Mouse (Mus musculus) liver, embryonic 16.5 days (tissue): ENCODE data around the gene Rsc1a1. TPM values are rescaled to one million over a fixed set of nuclear protein-coding genes. Genes with fewer than 3 reads are reported as not detected.
A peak's percentile ranks its signal among the peaks of the same experiment; 100 is the strongest.

ENCODE experiments used
- ATAC-seq: fragments of 200-750 bp; cut with Nextera tagmentation; 2 replicates; pipeline ENCODE4 v1.8.0; 2017; ENCODE audit warnings: low read depth, mild to moderate bottlenecking, moderate number of reproducible peaks, moderate library complexity
- H3K27ac ChIP-seq: fragments of 300-500 bp; sonication (generic); 2 replicates; pipeline ENCODE4 v1.5.1; 2014; ENCODE audit warnings: mild to moderate bottlenecking, low read length
- H3K27me3 ChIP-seq: fragments of 300-500 bp; sonication (generic); 2 replicates; pipeline ENCODE4 v1.6.1; 2014; ENCODE audit warnings: low read depth, low read length, mixed read lengths; ENCODE audit not compliant: control insufficient read depth, insufficient read depth
- H3K36me3 ChIP-seq: fragments of 300-500 bp; sonication (generic); 2 replicates; pipeline ENCODE4 v1.6.1; 2014; ENCODE audit warnings: mild to moderate bottlenecking; ENCODE audit not compliant: control insufficient read depth, insufficient read depth
- H3K4me1 ChIP-seq: fragments of 300-500 bp; sonication (generic); 2 replicates; pipeline ENCODE4 v1.6.1; 2014; ENCODE audit warnings: low read depth, low read length, mixed read lengths; ENCODE audit not compliant: control insufficient read depth
- H3K4me2 ChIP-seq: fragments of 300-500 bp; sonication (generic); 2 replicates; pipeline ENCODE4 v1.6.1; 2014; ENCODE audit warnings: low read depth, low read length, mixed read lengths
- H3K4me3 ChIP-seq: fragments of 300-500 bp; sonication (generic); 2 replicates; pipeline ENCODE4 v1.5.1; 2014; ENCODE audit warnings: low read depth, mild to moderate bottlenecking, low read length
- H3K9ac ChIP-seq: fragments of 300-500 bp; sonication (generic); 2 replicates; pipeline ENCODE4 v1.6.1; 2014; ENCODE audit warnings: low read depth, low read length
- H3K9me3 ChIP-seq: fragments of 300-500 bp; sonication (generic); replicated peaks from 2 replicates; pipeline ENCODE4 v1.6.1; 2016; ENCODE audit warnings: low read length; ENCODE audit not compliant: control insufficient read depth
- WGBS: fragments of 180-500 bp; shearing (Covaris S2); extraction: QIAGEN DNeasy Blood & Tissue Kit; methylation state at CpG from one replicate; pipeline ENCODE4 v1.1.7; 2014; ENCODE audit not compliant: insufficient replicate concordance; 5-methylcytosine and 5-hydroxymethylcytosine counted together
- polyA plus RNA-seq: library from polyadenylated mRNA; unstranded; fragments of >200 nt; fragmentation: Nextera tagmentation; extraction: Ambion mirVana; gene quantifications from 2 replicates; pipeline ENCODE4 v1.2.1, GENCODE M21; 2015

Gene Rsc1a1
- polyA plus RNA-seq, 1 experiment from 2014 or later = not detected

GRCm38 (mm10) chr4:141682706-141683230 lies 2.6 kb downstream of the Rsc1a1 start:
- ATAC-seq = no peak
- 79% methylated on average over 12 of the region's 12 CpGs for WGBS
- no peak overlapping the region for H3K4me2 ChIP-seq
- H3K9ac ChIP-seq = no peak overlapping the region
- no peak overlapping the region for H3K27ac ChIP-seq
- H3K4me3 ChIP-seq = no peak overlapping the region
- peaks cover 2% of the 10 kb centered on the region; the same call in 1 of the 2 replicates for H3K4me1 ChIP-seq
- no peaks in the 10 kb centered on the region for H3K27me3 ChIP-seq
- peaks cover 32% of the 10 kb centered on the region for H3K36me3 ChIP-seq
- H3K9me3 ChIP-seq = no peaks in the 10 kb centered on the region

DNA sequence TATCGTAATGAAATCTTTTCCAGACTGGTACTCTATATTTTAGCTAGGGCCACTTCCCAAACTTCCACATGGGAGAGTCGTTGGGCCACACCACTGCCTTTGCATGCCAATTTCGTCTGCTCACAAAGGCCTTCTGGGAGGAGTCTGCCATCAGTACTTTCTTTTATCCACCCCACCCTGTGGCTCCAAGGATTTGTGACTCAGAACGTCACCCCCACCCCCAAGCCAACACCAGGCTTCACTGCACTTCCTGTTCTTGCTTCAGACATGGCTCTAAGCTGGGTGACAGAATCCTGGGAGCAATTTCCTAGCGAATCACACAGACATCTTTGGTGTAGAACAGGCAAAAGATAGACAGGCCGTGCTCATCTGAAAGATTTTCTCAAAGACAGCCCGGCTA lies 3.6 kb downstream of the Rsc1a1 start:
- H3K4me3 ChIP-seq = no peak overlapping the region
- peaks cover 2% of the 10 kb centered on the region; the same call in 1 of the 2 replicates for H3K4me1 ChIP-seq
- H3K4me2 ChIP-seq = no peak overlapping the region
- H3K27me3 ChIP-seq = no peaks in the 10 kb centered on the region
- H3K27ac ChIP-seq = no peak overlapping the region
- 61% methylated on average over 7 of the region's 7 CpGs for WGBS
- no peaks in the 10 kb centered on the region for H3K9me3 ChIP-seq
- no peak overlapping the region for H3K9ac ChIP-seq
- peaks cover 28% of the 10 kb centered on the region for H3K36me3 ChIP-seq
- no peak for ATAC-seq

DNA sequence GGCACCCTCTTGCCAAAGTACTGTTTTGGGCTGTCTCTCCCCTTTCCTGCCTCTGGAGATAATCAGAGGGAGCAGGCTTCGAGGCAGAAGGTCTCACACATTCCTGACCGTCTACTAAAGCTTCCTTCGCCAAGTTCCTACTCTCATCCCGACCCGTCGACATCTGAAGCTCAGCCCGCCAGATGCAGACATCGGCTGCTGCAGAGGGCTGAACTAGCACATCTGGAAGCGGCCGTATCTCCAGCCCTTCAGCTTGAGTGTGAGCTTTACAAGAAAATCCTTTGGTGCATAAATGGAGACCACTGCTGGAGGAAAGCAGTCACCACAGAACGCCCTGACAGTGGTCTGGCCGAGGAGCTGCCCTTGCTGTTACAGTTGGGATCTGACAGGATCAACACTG lies 4.5 kb downstream of the Rsc1a1 start:
- Histone ChIP-seq H3K9ac (no peak overlapping the region), H3K27me3 (no peaks in the 10 kb centered on the region), H3K4me2 (no peak overlapping the region), H3K4me3 (no peak overlapping the region), H3K9me3 (no peaks in the 10 kb centered on the region), H3K27ac (no peak overlapping the region), H3K36me3 (peaks cover 24% of the 10 kb centered on the region), H3K4me1 (peaks cover 2% of the 10 kb centered on the region; the same call in 1 of the 2 replicates)
- WGBS = 77% methylated on average over 12 of the region's 12 CpGs
- ATAC-seq = no peak

DNA sequence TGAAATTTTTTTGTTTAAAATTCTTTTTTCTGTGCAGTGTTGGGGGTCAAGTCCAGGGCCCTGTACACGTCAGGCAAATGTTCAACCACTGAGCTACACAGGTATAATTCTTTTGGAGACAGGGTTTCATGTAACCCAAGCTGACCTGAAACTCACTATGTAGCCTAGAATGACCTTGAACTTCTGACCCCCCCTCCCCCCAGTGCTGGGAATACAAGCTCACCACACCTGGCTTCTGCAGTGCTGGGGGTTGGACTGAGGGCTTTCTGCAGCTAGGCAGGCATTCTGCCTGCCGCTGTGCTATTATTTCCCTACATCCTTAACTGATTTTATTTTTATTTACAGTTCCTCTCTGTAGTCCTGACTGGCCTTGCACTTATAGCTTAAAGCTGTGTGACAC lies 6.4 kb downstream of the Rsc1a1 start:
- no peak overlapping the region for H3K9ac ChIP-seq
- H3K9me3 ChIP-seq = no peaks in the 10 kb centered on the region
- WGBS = 75% methylated on average over 2 of the region's 2 CpGs
- peaks cover 2% of the 10 kb centered on the region; the same call in 1 of the 2 replicates for H3K4me1 ChIP-seq
- no peak for ATAC-seq
- H3K27ac ChIP-seq = no peak overlapping the region
- H3K4me3 ChIP-seq = no peak overlapping the region
- H3K4me2 ChIP-seq = no peak overlapping the region
- H3K36me3 ChIP-seq = peaks cover 10% of the 10 kb centered on the region
- H3K27me3 ChIP-seq = no peaks in the 10 kb centered on the region

DNA sequence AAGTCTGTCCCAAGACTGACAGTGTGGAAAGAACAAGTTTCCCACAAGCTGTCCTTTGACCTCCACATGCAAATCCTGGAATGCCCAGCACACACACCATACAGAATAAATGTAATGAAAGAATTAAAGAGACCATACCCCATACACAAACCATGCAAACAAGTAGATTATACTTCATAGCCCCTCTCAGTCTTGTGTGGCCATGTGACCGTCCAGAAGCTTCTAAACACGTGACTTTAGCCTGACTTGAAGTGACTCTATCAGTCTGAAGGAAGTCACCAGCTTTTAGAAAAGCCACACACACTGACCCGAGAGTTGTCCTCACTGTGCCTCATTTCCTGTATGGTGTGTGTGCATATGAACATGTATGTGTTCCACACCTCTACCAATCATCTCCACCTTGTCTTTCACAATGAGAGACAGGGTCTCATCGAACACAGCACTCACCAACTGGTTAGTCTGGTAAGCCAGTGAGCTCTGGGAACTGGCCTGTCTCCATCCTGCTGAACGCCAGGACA lies 8.9 kb downstream of the Rsc1a1 start:
- Histone ChIP-seq H3K4me1 (no peaks in the 10 kb centered on the region), H3K9ac (no peak overlapping the region), H3K4me3 (no peak overlapping the region), H3K4me2 (no peak overlapping the region), H3K36me3 (no peaks in the 10 kb centered on the region), H3K9me3 (no peaks in the 10 kb centered on the region), H3K27me3 (no peaks in the 10 kb centered on the region), H3K27ac (no peak overlapping the region)
- no peak for ATAC-seq
- WGBS = 50% methylated on average over 5 of the region's 5 CpGs

DNA sequence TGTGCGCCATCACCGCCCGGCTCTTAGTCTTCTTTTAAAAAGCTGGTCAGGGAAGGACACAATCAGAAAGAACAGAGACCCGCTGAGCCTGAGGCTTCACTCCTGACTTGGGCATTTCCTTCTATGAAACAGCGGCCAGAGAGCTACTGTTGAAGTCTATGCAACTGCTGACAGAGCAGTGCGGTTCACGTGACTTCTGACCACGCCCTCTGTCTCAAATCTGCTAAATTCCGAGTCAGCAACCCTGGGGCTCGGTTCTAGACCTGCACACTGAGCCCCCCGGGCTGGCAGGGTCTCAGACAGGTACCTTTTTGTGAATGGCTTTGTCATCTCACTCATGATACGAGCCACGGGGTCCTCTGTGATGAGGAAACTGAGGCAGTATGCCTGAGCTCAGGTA lies 13.1 kb downstream of the Rsc1a1 start:
- no peak for ATAC-seq
- H3K27me3 ChIP-seq = no peaks in the 10 kb centered on the region
- no peaks in the 10 kb centered on the region for H3K4me1 ChIP-seq
- H3K27ac ChIP-seq = no peak overlapping the region
- H3K9ac ChIP-seq = no peak overlapping the region
- no peak overlapping the region for H3K4me3 ChIP-seq
- no peak overlapping the region for H3K4me2 ChIP-seq
- H3K9me3 ChIP-seq = no peaks in the 10 kb centered on the region
- no peaks in the 10 kb centered on the region for H3K36me3 ChIP-seq
- WGBS = 63% methylated on average over 13 of the region's 13 CpGs

DNA sequence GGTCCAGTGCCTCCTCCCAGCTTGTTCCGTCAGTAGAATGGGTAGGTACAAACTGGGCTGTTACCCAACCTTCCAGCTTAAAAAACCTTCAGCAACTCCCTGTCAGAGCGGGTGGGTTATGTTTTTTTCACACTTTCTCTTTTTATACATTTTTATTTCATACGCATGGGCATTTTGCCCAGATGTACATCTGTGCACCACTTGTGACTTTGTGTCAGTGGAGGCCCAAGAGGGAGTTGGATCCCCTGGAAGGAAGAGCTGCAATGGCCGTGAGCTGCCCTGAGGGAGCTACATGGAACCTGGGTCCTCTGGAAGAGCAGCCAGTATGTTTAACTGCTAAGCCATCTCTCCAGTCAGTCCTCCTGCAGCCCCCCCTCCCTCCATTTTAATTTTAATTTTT lies 14.0 kb downstream of the Rsc1a1 start:
- H3K9ac ChIP-seq = no peak overlapping the region
- no peak overlapping the region for H3K4me2 ChIP-seq
- no peaks in the 10 kb centered on the region for H3K27me3 ChIP-seq
- WGBS = 72% methylated on average over 4 of the region's 4 CpGs
- no peaks in the 10 kb centered on the region for H3K36me3 ChIP-seq
- ATAC-seq = no peak
- no peaks in the 10 kb centered on the region for H3K9me3 ChIP-seq
- H3K4me1 ChIP-seq = no peaks in the 10 kb centered on the region
- H3K27ac ChIP-seq = no peak overlapping the region
- no peak overlapping the region for H3K4me3 ChIP-seq

- Histone ChIP-seq H3K9me3 (no peaks in the 10 kb centered on the region), H3K27ac (no peak overlapping the region), H3K9ac (no peak overlapping the region), H3K4me1 (no peaks in the 10 kb centered on the region), H3K4me3 (no peak overlapping the region), H3K4me2 (no peak overlapping the region), H3K36me3 (no peaks in the 10 kb centered on the region), H3K27me3 (no peaks in the 10 kb centered on the region)
- 53% methylated on average over 18 of the region's 18 CpGs for WGBS
- no peak for ATAC-seq
Observed at GRCm38 (mm10) chr4:141669898-141670712, 15.3 kb downstream of the Rsc1a1 start.

DNA sequence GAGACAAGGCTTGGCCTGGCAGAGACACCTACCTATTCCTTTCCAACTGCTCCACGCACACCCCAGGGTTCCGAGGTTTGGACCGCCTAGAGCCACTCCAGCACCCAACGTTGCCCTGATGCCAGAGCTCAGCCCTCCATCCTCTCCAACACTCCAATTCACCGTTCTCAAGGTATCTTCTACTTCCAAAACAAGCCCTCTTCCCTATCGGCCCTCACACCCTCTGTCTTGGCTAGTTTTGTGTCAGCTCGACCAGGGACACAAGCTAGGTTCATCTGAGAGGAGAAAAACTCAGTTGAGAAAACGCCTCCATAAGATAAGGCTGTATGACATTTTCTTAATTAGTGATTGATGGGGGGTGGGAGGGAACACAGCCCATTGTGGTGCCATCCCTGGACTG lies 20.6 kb downstream of the Rsc1a1 start, which contains the start of gene Plekhm2:
TSS of gene Plekhm2 (minus strand) at position 101 of the 400 bp plus-strand sequence.
- Histone ChIP-seq H3K9ac (peak within 1 kb of the TSS; percentile 95), H3K27ac (no peak within 1 kb of the TSS), H3K36me3 (no peaks in the 10 kb centered on the region), H3K4me2 (peak within 1 kb of the TSS; percentile 98), H3K9me3 (no peaks in the 10 kb centered on the region), H3K27me3 (no peaks in the 10 kb centered on the region), H3K4me3 (peak within 1 kb of the TSS; percentile 83), H3K4me1 (peaks cover 15% of the 10 kb centered on the region)
- WGBS = 72% methylated on average over 8 of the region's 8 CpGs
- ATAC-seq = no peak
